36 mouse cellular contexts compared by ENCODE assay signal in the genomic region with DNA sequence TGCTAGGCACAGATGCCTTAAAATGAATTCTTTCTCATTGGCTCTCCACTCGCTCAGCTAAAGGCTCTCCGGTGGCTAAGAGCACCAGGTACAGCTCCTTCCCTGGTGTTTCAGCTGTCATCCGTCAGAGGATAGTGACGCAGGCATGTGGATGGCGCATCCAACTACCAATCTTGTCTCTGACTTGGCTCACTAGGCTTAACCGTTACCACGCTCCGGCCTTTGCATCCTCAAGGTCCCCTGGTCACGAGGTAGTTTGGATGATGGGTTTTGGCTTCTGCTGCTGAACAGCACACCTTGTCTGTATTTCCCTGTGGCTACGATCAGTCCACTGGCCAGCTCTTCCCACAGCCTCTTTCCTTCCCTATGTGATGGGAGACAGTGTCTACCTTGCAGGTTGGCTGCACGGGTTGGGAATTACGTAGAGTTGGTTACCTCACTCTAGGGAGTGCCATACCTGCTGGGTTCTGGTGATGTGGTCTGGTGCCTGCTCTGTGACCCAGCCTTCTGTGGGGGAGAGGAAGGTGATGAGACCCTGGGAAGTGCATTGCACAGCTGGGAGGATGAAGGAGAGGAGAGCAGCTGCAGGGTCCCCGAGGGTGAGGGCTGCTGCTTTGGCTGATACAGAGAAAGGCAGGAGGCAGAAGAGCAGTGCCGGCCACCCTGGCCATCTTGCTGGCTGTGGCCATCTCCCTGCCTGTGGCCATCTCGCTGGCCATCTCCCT. TPM values are rescaled to one million over a fixed set of nuclear protein-coding genes. Genes with fewer than 3 reads are reported as not detected.
DNase-seq lines count a peak whose midpoint lies in the region; ATAC-seq and TF ChIP-seq lines count a peak whose summit lies in the region.
"Had no signal": no experiment of that assay in that cellular context is flagged by ENCODE, and none has a peak within 500 bp of the region (broad histone marks: within the 10 kb centered on the region; RNA-seq: fewer than 3 reads in every experiment).

No protein-coding gene starts in this region.

- no peaks in the 10 kb centered on the region for H3K27me3 ChIP-seq in thymus, adult 2 months (ENCODE audit: control insufficient read depth, insufficient read depth, low read length)
- H3K27me3 ChIP-seq in embryonic facial prominence, embryonic 10.5 days (replicated peaks; ENCODE audit: low read depth, poor library complexity, severe bottlenecking) = no peaks in the 10 kb centered on the region
- H3K27me3 ChIP-seq: embryonic facial prominence, embryonic 12.5 days; heart, embryonic 15.5 days; neural tube, embryonic 13.5 days; stomach, embryonic 15.5 days had no signal

- peak; percentile 88 for DNase-seq in heart, adult 11 months
- no peak for DNase-seq in heart, adult 9 months (ENCODE audit: low spot score in 2 of 2)
- peak; percentile 49 for DNase-seq in thymus, postnatal 14 days
- DNase-seq in thymus, adult 2 months = no peak
- no peak for DNase-seq in embryonic facial prominence, embryonic 10.5 days (ENCODE audit: low spot score)
- no peak for DNase-seq in cerebellum, postnatal 4 days (ENCODE audit: low spot score in 2 of 2)
- DNase-seq: adrenal gland, postnatal 25 days; cerebellum, adult 2 months; gastrocnemius, postnatal 10 days; kidney, adult 8-10 months; kidney, postnatal 4 days; liver, embryonic 13.5 days; lung, adult 2 months had no signal

- 78% methylated on average over 15 of the region's 15 CpGs for WGBS in thymus, adult 2 months
- WGBS in embryonic facial prominence, embryonic 10.5 days = 91% methylated on average over 15 of the region's 15 CpGs

- TF ChIP-seq POLR2A in thymus, adult 2 months (IDR thresholded peaks at IDR 0.05; ENCODE audit: control insufficient read depth, extremely low read depth, insufficient read depth, low read length, poor library complexity) = no peak

- TF ChIP-seq CTCF in thymus, adult 2 months (IDR thresholded peaks at IDR 0.05; ENCODE audit: borderline replicate concordance, control insufficient read depth, extremely low read depth, insufficient read depth, low read length, poor library complexity) = no peak

- no peaks in the 10 kb centered on the region for H3K9me3 ChIP-seq in embryonic facial prominence, embryonic 10.5 days
- H3K9me3 ChIP-seq: embryonic facial prominence, embryonic 12.5 days; heart, embryonic 10.5 days; heart, embryonic 15.5 days; liver, embryonic 13.5 days; neural tube, embryonic 13.5 days; stomach, embryonic 15.5 days had no signal

- no peak for ATAC-seq in erythroblast, adult 5-6 weeks (replicated peaks; ENCODE audit: low FRiP score, poor library complexity, severe bottlenecking)
- ATAC-seq: intestine, embryonic 16.5 days had no signal

- H3K4me1 ChIP-seq in thymus, adult 2 months (replicated peaks; ENCODE audit: control insufficient read depth, insufficient read depth, low read length) = peaks cover 39% of the 10 kb centered on the region
- peaks cover 30% of the 10 kb centered on the region for H3K4me1 ChIP-seq in embryonic facial prominence, embryonic 10.5 days

- no peak overlapping the region for H3K4me3 ChIP-seq in thymus, adult 2 months (ENCODE audit: control insufficient read depth, insufficient read depth, low read length)
- no peak overlapping the region for H3K4me3 ChIP-seq in embryonic facial prominence, embryonic 10.5 days
- H3K4me3 ChIP-seq: embryonic facial prominence, embryonic 12.5 days; erythroblast, embryonic 14.5 days; heart, embryonic 10.5 days; heart, embryonic 15.5 days; liver, embryonic 13.5 days; neural tube, embryonic 13.5 days; stomach, embryonic 15.5 days had no signal

- no peak overlapping the region for H3K27ac ChIP-seq in thymus, adult 2 months (ENCODE audit: control insufficient read depth, insufficient read depth, low read length)
- peak overlapping the region; percentile 10; the same call in 1 of the 2 replicates for H3K27ac ChIP-seq in embryonic facial prominence, embryonic 10.5 days (replicated peaks)
- H3K27ac ChIP-seq: embryonic facial prominence, embryonic 12.5 days; heart, embryonic 10.5 days; kidney, postnatal 0 days; liver, embryonic 13.5 days; macrophage; neural tube, embryonic 13.5 days; stomach, embryonic 15.5 days had no signal

- H3K36me3 ChIP-seq in thymus, adult 2 months (ENCODE audit: control insufficient read depth, insufficient read depth, low read length) = no peaks in the 10 kb centered on the region
- peaks cover 78% of the 10 kb centered on the region for H3K36me3 ChIP-seq in embryonic facial prominence, embryonic 10.5 days (replicated peaks)
- H3K36me3 ChIP-seq: liver, embryonic 13.5 days had no signal

RNA-seq across cellular contexts. Expression of a gene that starts 7.3 kb away (rescaled TPM):
- polyA plus RNA-seq in thymus, adult 2 months (2012; rRNA removed) = 11.5 and 14.5 TPM in 2 replicates
- 11.9 and 13.1 TPM in 2 replicates for polyA plus RNA-seq in embryonic facial prominence, embryonic 10.5 days (2016; fragmentation: Nextera tagmentation; extraction: Ambion mirVana)
- total RNA-seq in erythroblast, adult 5-6 weeks (2015; ENCODE audit: low replicate concordance) = 1.7 and 2.5 TPM in 2 replicates
- total RNA-seq in erythroblast, adult 5-6 weeks (2017; ENCODE audit: low replicate concordance) = 2.5 and 7.2 TPM in 2 replicates

RNA-seq across cellular contexts. Expression of a gene that starts 22.5 kb away (rescaled TPM):
- not detected in 2 replicates for polyA plus RNA-seq in thymus, adult 2 months (2012; rRNA removed)
- not detected in 2 replicates for polyA plus RNA-seq in embryonic facial prominence, embryonic 10.5 days (2016; fragmentation: Nextera tagmentation; extraction: Ambion mirVana)
- total RNA-seq in erythroblast, adult 5-6 weeks (2015; ENCODE audit: low replicate concordance) = not detected in 2 replicates
- not detected in 2 replicates for total RNA-seq in erythroblast, adult 5-6 weeks (2017; ENCODE audit: low replicate concordance)
- total RNA-seq: adrenal gland, adult 18-20 months; adrenal gland, postnatal 25 days; gastrocnemius, postnatal 10 days; heart, postnatal 25 days; layer of hippocampus, adult 8-10 months; left cerebral cortex, adult 8-10 months; left cerebral cortex, postnatal 4 days; megakaryocyte-erythroid progenitor cell, adult 5-6 weeks; midbrain, postnatal 0 days had no signal
- polyA plus RNA-seq: CD4-positive, CD25-positive, alpha-beta regulatory T cell, adult 4 months; cerebellum, adult 2 months; embryonic facial prominence, embryonic 12.5 days; erythroblast, embryonic 14.5 days; forebrain, embryonic 11.5 days; heart, embryonic 10.5 days; hindbrain, embryonic 11.5 days; kidney, postnatal 0 days; limb, embryonic 14.5 days; liver, embryonic 13.5 days; lung, adult 2 months; macrophage; midbrain, postnatal 0 days; neural tube, embryonic 13.5 days; stomach, embryonic 15.5 days had no signal

RNA-seq across cellular contexts. Expression of a gene that starts 53.0 kb away (rescaled TPM):
- 0.19 TPM in 1 of 2 replicates, not detected in the other for polyA plus RNA-seq in thymus, adult 2 months (2012; rRNA removed)
- not detected in 2 replicates for polyA plus RNA-seq in embryonic facial prominence, embryonic 10.5 days (2016; fragmentation: Nextera tagmentation; extraction: Ambion mirVana)
- not detected in 2 replicates for total RNA-seq in erythroblast, adult 5-6 weeks (2015; ENCODE audit: low replicate concordance)
- not detected in 2 replicates for total RNA-seq in erythroblast, adult 5-6 weeks (2017; ENCODE audit: low replicate concordance)
- total RNA-seq: adrenal gland, adult 18-20 months; adrenal gland, postnatal 25 days; gastrocnemius, postnatal 10 days; heart, postnatal 25 days; layer of hippocampus, adult 8-10 months; layer of hippocampus, postnatal 25 days; left cerebral cortex, adult 8-10 months; left cerebral cortex, postnatal 4 days; megakaryocyte-erythroid progenitor cell, adult 5-6 weeks; midbrain, postnatal 0 days had no signal
- polyA plus RNA-seq: CD4-positive, CD25-positive, alpha-beta regulatory T cell, adult 4 months; cerebellum, adult 2 months; embryonic facial prominence, embryonic 12.5 days; erythroblast, embryonic 14.5 days; forebrain, embryonic 11.5 days; frontal cortex, adult 2 months; heart, embryonic 10.5 days; heart, embryonic 15.5 days; hindbrain, embryonic 11.5 days; intestine, embryonic 16.5 days; kidney, postnatal 0 days; limb, embryonic 14.5 days; liver, embryonic 13.5 days; lung, adult 2 months; macrophage; midbrain, postnatal 0 days; neural tube, embryonic 13.5 days; stomach, embryonic 15.5 days had no signal

RNA-seq across cellular contexts. Expression of a gene that starts 55.0 kb away (rescaled TPM):
- polyA plus RNA-seq in thymus, adult 2 months (2012; rRNA removed) = 4.8 TPM in 2 replicates
- 42.4 and 45.1 TPM in 2 replicates for polyA plus RNA-seq in embryonic facial prominence, embryonic 10.5 days (2016; fragmentation: Nextera tagmentation; extraction: Ambion mirVana)
- total RNA-seq in erythroblast, adult 5-6 weeks (2015; ENCODE audit: low replicate concordance) = 11.7 TPM in 1 of 2 replicates, not detected in the other
- 0.42 and 6.1 TPM in 2 replicates for total RNA-seq in erythroblast, adult 5-6 weeks (2017; ENCODE audit: low replicate concordance)

RNA-seq across cellular contexts. Expression of a gene that starts 55.2 kb away (rescaled TPM):
- polyA plus RNA-seq in thymus, adult 2 months (2012; rRNA removed) = 12.6 and 16.8 TPM in 2 replicates
- polyA plus RNA-seq in embryonic facial prominence, embryonic 10.5 days (2016; fragmentation: Nextera tagmentation; extraction: Ambion mirVana) = 147 and 155 TPM in 2 replicates
- 89.9 and 95.5 TPM in 2 replicates for total RNA-seq in erythroblast, adult 5-6 weeks (2015; ENCODE audit: low replicate concordance)
- total RNA-seq in erythroblast, adult 5-6 weeks (2017; ENCODE audit: low replicate concordance) = 51.6 and 60.5 TPM in 2 replicates

Comparison
In these comparisons a context has a peak if more than half of its experiments do, and no peak if none do; other contexts are left out.
1. DNase-seq: peak in heart, adult 11 months (single experiment) and thymus, postnatal 14 days (single experiment); none in heart, adult 9 months (0 of 2), thymus, adult 2 months (single experiment), embryonic facial prominence, embryonic 10.5 days (single experiment) and cerebellum, postnatal 4 days (0 of 2).